Mouse (Mus musculus) embryo, embryonic 9.5 days (tissue): ENCODE data around the gene Slc17a5.

Experiments used
- DNase-seq: peaks from one replicate; pipeline ENCODE4 v3.0.0-alpha.2; 2017; ENCODE audit errors: extremely low spot score

Gene Slc17a5

GRCm38 (mm10) chr9:78559479-78559878 is 28.4 kb downstream of the Slc17a5 start:
- no peak for DNase-seq

- no peak for DNase-seq
These were observed 29.1 kb downstream of the Slc17a5 start for GRCm38 (mm10) chr9:78558586-78559214.

- DNase-seq, result no peak
These were observed 30.8 kb downstream of the Slc17a5 start for GRCm38 (mm10) chr9:78557041-78557440.

GRCm38 (mm10) chr9:78552984-78553383 is 34.9 kb downstream of the Slc17a5 start:
- DNase-seq, result peak; percentile 70

- no peak for DNase-seq
These were observed 36.1 kb downstream of the Slc17a5 start for GRCm38 (mm10) chr9:78551761-78552160.

- DNase-seq, result no peak
These were observed 40.1 kb downstream of the Slc17a5 start for GRCm38 (mm10) chr9:78547742-78548141.

GRCm38 (mm10) chr9:78546944-78547343 is 40.9 kb downstream of the Slc17a5 start:
- no peak for DNase-seq

- no peak for DNase-seq
These were observed 46.1 kb downstream of the Slc17a5 start for GRCm38 (mm10) chr9:78541758-78542157.

GRCm38 (mm10) chr9:78538421-78538820 is 49.4 kb downstream of the Slc17a5 start:
- no peak for DNase-seq

GRCm38 (mm10) chr9:78537154-78537873 is 50.5 kb downstream of the Slc17a5 start:
- DNase-seq, result no peak

- DNase-seq, result no peak
These were observed 53.2 kb downstream of the Slc17a5 start for GRCm38 (mm10) chr9:78534606-78535005.

- DNase-seq, result no peak
These were observed 54.4 kb downstream of the Slc17a5 start for GRCm38 (mm10) chr9:78533296-78533935.

- DNase-seq, result no peak
These were observed 55.5 kb downstream of the Slc17a5 start for GRCm38 (mm10) chr9:78532341-78532819.

- DNase-seq, result no peak
These were observed 56.0 kb downstream of the Slc17a5 start for GRCm38 (mm10) chr9:78531816-78532215.

GRCm38 (mm10) chr9:78527767-78528381 is 60.0 kb downstream of the Slc17a5 start:
- peak; percentile 88 for DNase-seq

GRCm38 (mm10) chr9:78527301-78527761 is 60.5 kb downstream of the Slc17a5 start:
- peak; percentile 88 for DNase-seq

GRCm38 (mm10) chr9:78526206-78526605 is 61.6 kb downstream of the Slc17a5 start:
- no peak for DNase-seq

GRCm38 (mm10) chr9:78525451-78526135 is 62.2 kb downstream of the Slc17a5 start:
- DNase-seq, result no peak

- DNase-seq, result peak; percentile 59
These were observed 66.2 kb downstream of the Slc17a5 start for GRCm38 (mm10) chr9:78521689-78522088.

- DNase-seq, result no peak
These were observed 66.8 kb downstream of the Slc17a5 start for GRCm38 (mm10) chr9:78520780-78521601.
